Mouse (Mus musculus) gastrocnemius, adult 2 months (tissue): ENCODE measurements at regions not wholly inside any gene's neighbourhood (a gene's known extent, or its start where the extent isn't known, plus 50 kb on each side); places are given as distances from the start of the nearest gene placed in this dataset.

Experiments
- DNase-seq: peaks from one replicate; pipeline ENCODE4 v3.0.0; 2022
- H3K27ac ChIP-seq: fragments of 200-600 bp; 2 replicates; pipeline ENCODE4 v1.8.1; 2022; ENCODE audit warnings: mild to moderate bottlenecking
- H3K4me3 ChIP-seq: fragments of 200-600 bp; 2 replicates; pipeline ENCODE4 v1.8.1; 2022; ENCODE audit warnings: mild to moderate bottlenecking, moderate library complexity
- CTCF ChIP-seq: fragments of 200-600 bp; IDR thresholded peaks from 2 replicates; pipeline ENCODE4 v1.8.1; 2022; ENCODE audit warnings: antibody characterized with exemption, mild to moderate bottlenecking, moderate library complexity
- intact Hi-C: fragments of 180-260 bp; cut with DNase I; formaldehyde crosslinking; loops from one replicate; pipeline ENCODE4 v1.15.1; 2025

DNA sequence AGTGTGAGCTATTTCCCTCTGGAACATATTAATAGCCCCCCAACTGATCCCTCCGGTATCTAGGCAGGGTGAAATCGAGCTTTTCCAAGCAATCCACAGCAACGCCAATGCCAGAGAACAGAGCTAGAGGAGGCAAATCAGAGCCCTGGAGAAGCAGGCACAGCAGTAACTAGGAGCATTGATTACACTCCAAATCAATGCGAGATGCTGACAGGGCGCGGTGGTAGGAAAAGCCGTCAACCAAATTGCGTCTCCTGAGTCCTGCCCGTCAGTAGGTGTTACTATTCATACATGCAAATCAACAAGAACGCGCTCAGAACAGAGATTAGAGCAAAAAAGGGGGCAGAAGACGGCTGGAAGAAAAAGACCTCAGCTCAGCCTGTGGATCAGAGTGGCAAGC, 162.2 kb downstream of the Rps29 start:
- H3K4me3 ChIP-seq = no peak overlapping the region
- intact Hi-C loops = no loop called here
- no peak overlapping the region for H3K27ac ChIP-seq
- no peak for DNase-seq
- no peak for TF ChIP-seq CTCF

DNA sequence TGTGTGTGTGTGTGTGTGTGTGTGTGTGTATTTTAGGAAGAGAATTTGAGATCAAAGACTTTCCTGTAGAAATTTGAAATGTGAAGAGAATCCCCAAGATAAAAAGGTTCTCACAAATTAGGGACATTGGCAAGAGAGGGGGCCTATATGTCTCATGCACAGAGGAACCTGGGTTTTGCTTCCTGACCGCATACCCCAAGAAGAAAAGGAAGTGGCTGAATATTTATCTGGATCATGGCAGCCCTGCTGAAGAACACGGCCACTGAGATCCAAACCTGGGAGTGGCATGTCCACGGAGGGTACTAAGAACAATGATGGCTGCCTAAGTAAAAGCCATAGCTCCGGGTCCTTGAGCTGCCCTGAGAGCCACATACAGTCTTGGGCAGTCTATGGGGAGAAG, 178.3 kb downstream of the Rps29 start:
- intact Hi-C loops = no loop called here
- DNase-seq = no peak
- no peak for TF ChIP-seq CTCF
- Histone ChIP-seq H3K4me3 (no peak overlapping the region), H3K27ac (no peak overlapping the region)

DNA sequence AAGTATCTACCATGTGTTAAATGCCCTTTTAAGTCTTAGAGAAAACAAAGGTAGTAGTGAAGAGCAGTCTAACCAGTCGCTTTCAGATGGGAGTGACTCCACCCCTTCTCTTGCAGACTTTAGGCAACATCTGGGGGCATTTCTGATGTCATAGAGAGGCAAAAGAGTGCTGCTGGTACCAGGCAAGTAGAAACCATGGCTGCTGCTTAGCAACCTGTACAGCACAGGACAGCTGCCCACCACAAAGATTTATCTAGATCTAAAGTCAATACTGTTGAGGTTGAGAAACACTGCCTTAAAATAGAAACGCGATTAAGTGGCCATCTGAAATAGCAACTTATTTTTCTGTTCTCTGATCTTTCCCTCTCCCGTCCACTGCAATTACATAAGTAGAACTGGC, 178.8 kb downstream of the Rps29 start:
- Histone ChIP-seq H3K4me3 (no peak overlapping the region), H3K27ac (no peak overlapping the region)
- TF ChIP-seq CTCF = no peak
- no peak for DNase-seq
- intact Hi-C loops = no loop called here

DNA sequence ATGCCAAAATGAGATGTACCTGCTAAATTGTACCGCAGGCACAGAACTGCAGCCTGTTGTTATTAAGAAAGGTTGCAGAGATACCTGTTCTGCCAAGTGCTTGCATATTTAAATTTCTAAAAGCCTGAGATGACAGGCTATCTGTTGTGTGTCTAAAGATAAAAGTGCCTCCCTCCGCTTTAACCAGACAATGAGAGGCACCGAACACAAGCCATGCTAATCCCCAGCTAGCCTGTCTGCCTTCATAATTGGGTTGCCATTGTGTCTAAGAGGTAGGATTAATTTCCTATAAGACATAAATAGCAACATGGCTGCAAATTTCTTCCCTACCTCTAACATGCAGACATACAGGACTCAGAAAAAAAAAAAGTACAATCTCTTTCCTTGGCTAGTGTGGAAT, 179.8 kb downstream of the Rps29 start:
- Histone ChIP-seq H3K27ac (no peak overlapping the region), H3K4me3 (no peak overlapping the region)
- no peak for DNase-seq
- intact Hi-C loops = no loop called here
- no peak for TF ChIP-seq CTCF

DNA sequence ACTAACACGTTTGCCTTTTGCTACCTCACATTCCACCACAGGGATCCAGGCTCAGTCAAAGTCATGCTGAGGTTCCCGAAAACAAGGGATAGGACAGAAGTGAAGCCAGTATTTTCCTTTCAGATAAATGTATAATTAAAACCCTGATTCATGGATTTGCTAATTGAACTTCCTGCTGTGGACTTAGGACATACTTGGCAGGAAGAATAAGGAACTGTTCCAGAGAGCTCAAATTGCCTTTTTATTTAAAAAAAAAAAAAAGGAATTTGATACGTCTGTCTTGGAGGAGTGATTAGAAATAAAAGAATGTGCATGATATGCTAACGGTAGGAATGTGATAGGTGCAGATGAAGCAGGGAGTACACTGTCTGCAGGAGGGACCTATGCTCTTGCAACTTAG, 181.7 kb downstream of the Rps29 start:
- no peak overlapping the region for H3K4me3 ChIP-seq
- intact Hi-C loops = no loop called here
- no peak overlapping the region for H3K27ac ChIP-seq
- no peak for TF ChIP-seq CTCF
- no peak for DNase-seq

DNA sequence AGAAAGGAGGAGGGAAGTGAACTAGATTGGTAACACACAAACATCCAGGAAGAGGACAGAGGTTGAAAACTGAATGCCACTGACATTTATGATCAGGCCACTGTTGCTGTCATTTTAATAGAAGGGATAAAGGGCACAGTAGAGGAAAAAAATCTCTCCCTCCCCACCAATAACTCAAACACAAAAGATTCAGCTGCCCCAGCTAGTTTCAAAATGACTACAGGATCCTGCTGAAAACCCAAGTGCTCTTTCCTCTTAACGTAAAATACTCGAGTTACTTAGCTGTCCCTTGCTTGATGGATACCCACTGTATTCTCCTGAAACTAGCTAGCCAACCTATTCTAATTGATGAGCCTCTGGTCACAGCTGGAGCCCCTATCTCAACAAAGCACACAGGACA, 211.7 kb downstream of the Rps29 start:
- Histone ChIP-seq H3K4me3 (no peak overlapping the region), H3K27ac (no peak overlapping the region)
- DNase-seq = no peak
- no peak for TF ChIP-seq CTCF
- intact Hi-C loops = no loop called here

DNA sequence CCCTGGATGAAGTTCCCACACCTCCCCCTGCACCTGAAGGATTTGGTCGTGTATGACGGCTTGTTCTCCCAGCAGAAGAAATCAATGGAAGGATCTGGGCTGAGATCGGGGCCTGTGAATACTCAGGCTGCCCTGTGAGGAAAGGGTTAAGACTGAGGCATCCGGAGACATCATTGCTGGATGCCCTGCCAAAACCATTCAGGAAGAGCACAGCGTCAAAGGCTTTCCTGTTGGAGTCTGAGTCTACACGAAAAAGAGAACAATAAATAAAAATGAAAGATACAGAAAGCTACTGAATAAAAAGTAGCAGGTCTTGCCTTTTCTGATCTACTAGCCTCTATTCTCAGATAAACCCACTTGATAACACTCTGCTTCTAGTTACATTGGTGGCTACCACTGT, 248.4 kb downstream of the Rps29 start:
- DNase-seq = no peak
- no peak overlapping the region for H3K27ac ChIP-seq
- TF ChIP-seq CTCF = no peak
- no peak overlapping the region for H3K4me3 ChIP-seq
- intact Hi-C loops = no loop called here

DNA sequence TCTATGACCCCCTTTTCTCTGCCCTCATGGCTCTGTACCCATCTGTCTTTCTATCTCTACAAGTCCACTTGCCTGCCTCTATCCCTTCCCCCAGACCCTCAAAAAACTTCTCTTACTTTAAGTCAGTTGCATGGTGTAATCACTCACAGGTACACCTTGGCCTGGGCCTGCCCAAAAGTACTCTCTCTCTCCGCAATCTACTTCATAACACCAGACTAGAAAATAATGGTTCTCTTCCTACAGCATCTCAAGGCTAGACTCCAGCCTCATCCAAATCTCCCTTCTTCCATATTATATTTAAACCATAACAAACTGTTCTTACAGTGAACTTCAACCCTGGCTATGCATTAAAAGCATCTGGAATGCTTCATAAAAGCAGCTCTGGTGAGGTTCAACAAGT, 254.2 kb downstream of the Rps29 start:
- Histone ChIP-seq H3K27ac (no peak overlapping the region), H3K4me3 (no peak overlapping the region)
- no peak for TF ChIP-seq CTCF
- no peak for DNase-seq
- intact Hi-C loops = no loop called here

DNA sequence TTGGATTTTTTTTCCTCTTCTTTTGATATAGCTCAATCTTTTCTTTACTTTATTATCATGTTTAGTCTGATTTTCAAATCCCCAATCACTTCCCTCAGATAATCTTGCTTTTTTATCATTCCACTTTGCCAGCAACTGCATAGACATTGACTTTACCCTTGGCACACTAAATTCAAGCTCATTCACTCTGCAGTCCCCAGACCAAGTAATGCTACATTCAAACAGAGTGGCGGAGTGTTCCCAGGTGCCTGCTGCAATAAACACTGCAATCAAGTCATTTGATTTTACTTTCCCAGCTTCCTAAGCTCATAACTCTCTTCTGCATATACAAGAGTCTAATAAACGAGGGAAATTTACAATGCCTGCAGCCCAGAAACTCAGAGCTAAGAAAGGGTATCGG, 269.8 kb downstream of the Rps29 start:
- DNase-seq = no peak
- no peak for TF ChIP-seq CTCF
- no peak overlapping the region for H3K4me3 ChIP-seq
- intact Hi-C loops = no loop called here
- H3K27ac ChIP-seq = no peak overlapping the region

DNA sequence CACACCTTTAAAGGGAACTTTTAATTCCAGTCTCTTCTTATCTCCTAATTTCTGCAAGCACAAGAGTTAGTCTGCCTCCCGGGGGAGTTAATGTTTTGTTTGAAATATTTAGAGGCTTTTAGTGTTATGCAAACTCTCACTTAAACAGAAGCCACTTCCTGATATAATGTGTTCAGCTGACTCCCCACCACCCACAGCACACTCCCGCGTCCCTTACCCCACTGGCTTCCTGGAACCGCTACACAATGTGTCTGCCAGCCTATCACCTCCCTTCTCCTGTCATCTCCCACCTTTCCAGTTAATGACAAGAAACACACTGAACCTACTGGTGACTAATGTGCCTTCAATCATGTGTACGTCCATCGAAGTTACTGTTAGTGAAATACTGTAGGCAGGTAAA, 276.5 kb downstream of the Rps29 start:
- no peak for DNase-seq
- intact Hi-C loops = no loop called here
- no peak for TF ChIP-seq CTCF
- H3K27ac ChIP-seq = no peak overlapping the region
- H3K4me3 ChIP-seq = no peak overlapping the region

DNA sequence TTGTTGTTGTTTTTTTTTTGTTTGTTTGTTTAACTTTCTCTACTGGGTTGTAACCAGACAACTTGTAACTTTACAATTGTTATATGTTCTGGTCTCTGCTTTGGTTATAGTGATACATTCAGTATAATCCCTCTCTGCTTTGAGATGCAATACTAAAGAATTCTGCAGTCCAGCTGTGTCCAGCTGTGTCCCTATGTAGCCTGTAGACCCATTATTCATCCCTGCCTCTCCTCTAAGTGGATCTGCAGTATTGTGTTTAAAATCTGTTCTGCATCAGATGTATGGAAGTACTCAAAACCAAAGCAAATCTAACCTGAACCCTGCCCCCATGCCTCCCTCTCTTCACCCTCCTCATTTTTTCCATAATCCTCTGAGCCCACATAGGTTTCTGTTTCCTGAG, 279.6 kb downstream of the Rps29 start:
- Histone ChIP-seq H3K4me3 (no peak overlapping the region), H3K27ac (no peak overlapping the region)
- TF ChIP-seq CTCF = no peak
- intact Hi-C loops = no loop called here
- no peak for DNase-seq

DNA sequence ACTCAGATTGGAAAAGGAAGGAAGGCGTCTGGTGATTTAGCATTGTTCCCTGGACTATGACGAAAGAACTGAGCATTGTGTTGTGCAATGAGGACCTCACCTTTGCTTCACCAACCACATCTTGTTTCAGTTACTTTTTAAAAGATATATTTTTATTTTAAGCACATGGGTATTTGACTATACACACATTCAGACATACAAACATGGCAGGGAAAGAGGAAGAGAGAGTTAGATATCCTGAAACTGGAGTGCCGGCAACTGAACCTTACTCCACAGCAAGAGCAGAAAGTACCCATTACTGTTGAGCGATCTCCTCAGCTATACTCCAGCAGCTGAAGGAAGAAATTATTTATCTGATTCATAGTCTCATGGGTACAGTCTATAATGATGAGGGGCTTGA, 287.7 kb downstream of the Rps29 start:
- intact Hi-C loops = no loop called here
- Histone ChIP-seq H3K4me3 (no peak overlapping the region), H3K27ac (no peak overlapping the region)
- no peak for DNase-seq
- no peak for TF ChIP-seq CTCF

DNA sequence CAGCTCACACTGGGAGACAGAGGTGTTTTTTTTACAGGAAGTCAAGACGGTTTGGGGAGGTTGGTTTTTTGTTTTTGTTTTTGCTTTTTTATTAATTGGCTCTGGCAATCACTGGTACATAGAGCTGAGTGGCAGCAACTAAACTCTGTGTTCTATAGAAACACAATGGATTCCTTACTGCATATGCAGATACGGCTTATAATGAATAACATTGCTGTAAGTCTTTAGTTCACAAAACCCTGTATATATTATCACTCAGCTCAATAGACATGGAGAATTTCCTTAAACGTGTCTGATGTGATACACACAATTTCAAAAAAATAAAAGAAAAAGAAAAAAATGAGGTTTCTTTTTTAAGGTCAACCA, 296.0 kb downstream of the Rps29 start:
- DNase-seq = no peak
- Histone ChIP-seq H3K4me3 (no peak overlapping the region), H3K27ac (no peak overlapping the region)
- no peak for TF ChIP-seq CTCF
- intact Hi-C loops = no loop called here

DNA sequence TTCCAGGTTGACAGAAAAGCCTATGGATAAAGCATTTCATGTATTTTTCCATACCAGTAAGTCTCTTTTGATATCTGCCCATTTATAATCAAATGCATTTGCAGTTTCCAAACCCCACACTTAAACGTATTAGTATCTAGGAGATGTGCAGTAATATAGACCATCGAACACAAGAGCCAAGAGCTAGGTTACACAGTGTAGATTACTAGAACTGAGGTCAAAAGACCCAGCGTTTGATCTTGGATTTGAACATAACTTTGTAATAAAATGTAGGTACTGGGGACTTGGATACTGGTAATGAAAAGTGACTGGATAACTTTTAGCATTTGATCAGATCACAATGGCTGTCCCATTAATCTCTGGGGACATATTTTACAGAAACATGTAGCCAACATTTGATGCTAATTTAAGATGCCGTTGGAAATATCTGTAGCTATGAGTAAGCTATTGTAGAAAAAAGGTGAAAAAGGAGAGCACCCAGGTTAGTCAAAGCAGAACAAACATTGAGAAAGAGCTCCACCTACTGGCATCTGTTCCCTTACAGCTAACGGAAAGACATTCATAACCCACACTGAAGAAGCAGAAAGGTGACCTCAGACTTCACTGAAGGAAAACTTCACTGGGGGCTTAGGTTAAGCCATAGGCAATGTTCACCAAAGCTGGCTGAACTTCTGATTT, 296.5 kb downstream of the Rps29 start:
- Histone ChIP-seq H3K27ac (no peak overlapping the region), H3K4me3 (no peak overlapping the region)
- TF ChIP-seq CTCF = peak; percentile 48
- intact Hi-C loops = no loop called here
- DNase-seq = no peak

DNA sequence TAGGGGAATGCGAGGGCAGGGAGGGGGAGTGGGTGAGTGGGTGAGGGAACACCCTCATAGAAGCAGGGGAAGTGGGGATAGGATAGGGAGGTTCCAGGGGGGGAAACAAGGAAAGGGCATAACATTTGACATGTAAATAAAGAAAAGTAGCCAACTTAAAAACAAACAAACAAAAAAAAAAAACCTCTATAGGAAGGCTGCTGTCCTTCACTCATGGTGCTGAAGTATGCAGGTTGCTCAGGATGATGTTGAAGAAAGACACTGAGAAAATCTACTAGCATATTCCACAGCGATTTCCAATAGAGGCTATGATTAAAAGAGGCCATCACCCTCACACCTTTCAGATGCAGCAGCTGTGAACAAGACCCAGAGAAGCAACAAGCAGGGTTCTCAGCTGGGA, 298.7 kb downstream of the Rps29 start:
- H3K4me3 ChIP-seq = no peak overlapping the region
- TF ChIP-seq CTCF = no peak
- intact Hi-C loops = no loop called here
- DNase-seq = no peak
- no peak overlapping the region for H3K27ac ChIP-seq
